Mouse (Mus musculus) C2C12 (cell line): ENCODE measurements around the gene Atg4a-ps. TPM values are rescaled to one million over a fixed set of nuclear protein-coding genes. Genes with fewer than 3 reads are reported as not detected.

Source experiments
- H3K27me3 ChIP-seq: one replicate; pipeline ENCODE4 v1.6.1; 2011; ENCODE audit not compliant: control insufficient read depth, insufficient read depth, insufficient read length
- H3K36me3 ChIP-seq: one replicate; pipeline ENCODE4 v1.6.1; 2011; ENCODE audit not compliant: control insufficient read depth, insufficient read depth
- H3K4me3 ChIP-seq: one replicate; pipeline ENCODE4 v1.5.1; 2011; ENCODE audit warnings: mild to moderate bottlenecking, control low read depth; ENCODE audit not compliant: poor library complexity, insufficient read depth, severe bottlenecking
- H3K79me2 ChIP-seq: one replicate; pipeline ENCODE4 v1.6.1; 2011; ENCODE audit not compliant: control insufficient read depth, insufficient read depth
- H3K79me3 ChIP-seq: one replicate; pipeline ENCODE4 v1.6.1; 2011; ENCODE audit warnings: low read depth, control low read depth
- H3ac ChIP-seq: one replicate; pipeline ENCODE3; 2011; ENCODE audit warnings: low read depth; ENCODE audit not compliant: control insufficient read depth, insufficient read length
- CEBPB ChIP-seq: IDR thresholded peaks from one replicate; pipeline ENCODE4 v1.6.1; 2011; ENCODE audit warnings: low read depth, mild to moderate bottlenecking, control low read depth, moderate library complexity
- CTCF ChIP-seq: IDR thresholded peaks from one replicate; pipeline ENCODE4 v1.5.1; 2011; ENCODE audit not compliant: control insufficient read depth, insufficient read depth, insufficient read length
- FOSL1 ChIP-seq: IDR thresholded peaks from one replicate; pipeline ENCODE4 v1.8.0; 2011; ENCODE audit warnings: mild to moderate bottlenecking, low read length; ENCODE audit not compliant: poor library complexity, insufficient read depth, severe bottlenecking
- MAX ChIP-seq: IDR thresholded peaks from one replicate; pipeline ENCODE4 v1.6.1; 2011; ENCODE audit warnings: mild to moderate bottlenecking, control low read depth
- MYOD1 ChIP-seq: IDR thresholded peaks from one replicate; pipeline ENCODE4 v1.6.1; 2011; ENCODE audit warnings: low read depth; ENCODE audit not compliant: control insufficient read depth, insufficient read length
- MYOG ChIP-seq: IDR thresholded peaks from one replicate; pipeline ENCODE4 v1.6.1; 2011; ENCODE audit not compliant: control insufficient read depth, insufficient read length; ENCODE audit errors: extremely low read depth
- USF1 ChIP-seq: IDR thresholded peaks from one replicate; pipeline ENCODE4 v1.6.1; 2011; ENCODE audit warnings: low read depth, mild to moderate bottlenecking, control low read depth, moderate library complexity
- polyA plus RNA-seq: library from polyadenylated mRNA; unstranded; fragments of >200 nt; fragmentation: generic; extraction: Trizol; gene quantifications from one replicate; pipeline ENCODE4 v1.2.1, GENCODE M21; 2012; ENCODE audit warnings: missing spikeins

The Atg4a-ps gene
- polyA plus RNA-seq, 1 experiment: 0.04 TPM

DNA sequence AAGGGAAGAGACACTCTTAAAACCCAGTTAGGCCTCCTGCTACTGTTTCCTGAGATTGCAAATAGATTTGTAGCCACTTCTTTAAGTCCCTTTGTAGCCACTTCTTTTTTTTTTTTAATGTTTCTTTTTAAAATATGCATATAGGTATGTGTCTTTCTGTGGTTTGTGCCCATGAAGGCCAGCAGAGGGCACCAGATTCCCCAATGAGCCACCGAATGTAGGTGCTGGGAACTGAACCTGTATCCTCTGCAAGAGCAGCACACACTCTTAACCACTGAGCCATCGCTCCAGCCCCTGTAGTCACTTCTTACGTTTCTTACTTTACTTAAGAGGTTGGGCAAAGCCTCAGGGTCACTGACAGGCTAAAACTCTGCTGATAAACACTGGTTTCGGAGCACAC is 19.4 kb downstream of the Atg4a-ps start:
- Histone ChIP-seq H3K27me3 (no peaks in the 10 kb centered on the region), H3K4me3 (no peak overlapping the region), H3ac (no peak overlapping the region), H3K79me3 (no peaks in the 10 kb centered on the region), H3K79me2 (no peaks in the 10 kb centered on the region), H3K36me3 (no peaks in the 10 kb centered on the region)
- no peak for TF ChIP-seq CEBPB
- TF ChIP-seq FOSL1: no peak
- no peak for TF ChIP-seq MAX
- no peak for TF ChIP-seq CTCF

DNA sequence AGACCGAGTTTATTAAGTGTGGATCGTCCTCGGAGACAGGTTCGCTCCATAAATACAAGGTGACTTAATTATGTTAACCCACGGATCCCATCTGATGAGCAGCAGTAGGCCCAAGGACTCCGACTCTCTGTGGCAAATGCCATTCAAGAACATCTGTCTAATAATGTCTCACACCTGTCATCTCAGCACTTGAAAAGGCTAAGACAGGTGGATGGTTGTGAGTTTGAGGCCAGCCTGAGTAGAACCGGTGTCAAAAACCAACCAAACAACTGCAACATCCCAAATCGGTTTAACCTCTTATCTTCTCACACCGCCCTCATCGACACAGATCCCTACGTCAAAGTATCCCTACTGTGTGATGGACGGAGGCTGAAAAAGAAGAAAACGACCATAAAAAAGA is 20.7 kb downstream of the Atg4a-ps start:
- Histone ChIP-seq H3K79me3 (no peaks in the 10 kb centered on the region), H3K79me2 (no peaks in the 10 kb centered on the region), H3K36me3 (no peaks in the 10 kb centered on the region), H3K27me3 (no peaks in the 10 kb centered on the region), H3ac (no peak overlapping the region), H3K4me3 (no peak overlapping the region)
- peak; percentile 10 for TF ChIP-seq MYOD1
- TF ChIP-seq CEBPB: no peak

DNA sequence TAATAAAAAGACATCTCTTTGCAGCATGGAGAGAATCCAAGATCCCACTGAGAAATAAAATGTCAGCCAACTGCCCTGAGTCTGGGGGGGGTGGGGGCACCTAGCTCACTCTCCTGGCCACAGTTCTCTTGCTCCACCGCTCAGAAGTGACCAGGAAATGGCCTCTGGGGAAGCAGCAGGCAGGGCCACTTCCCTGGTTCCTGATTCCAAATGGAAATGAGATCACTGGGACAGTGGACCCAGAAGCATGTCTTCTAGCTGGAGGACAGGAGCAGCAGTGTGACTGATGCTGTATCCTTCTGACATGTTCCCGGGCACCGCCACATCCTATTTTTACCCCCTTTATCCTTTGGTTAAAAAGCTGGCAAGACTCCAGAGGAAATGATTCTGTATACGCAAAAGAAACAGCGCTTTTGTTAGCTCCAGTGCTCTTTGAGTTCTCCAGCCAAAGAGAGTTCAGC is 21.2 kb downstream of the Atg4a-ps start:
- no peak for TF ChIP-seq MAX
- TF ChIP-seq CTCF: no peak
- TF ChIP-seq FOSL1: no peak
- Histone ChIP-seq H3K36me3 (no peaks in the 10 kb centered on the region), H3K79me2 (no peaks in the 10 kb centered on the region), H3K27me3 (no peaks in the 10 kb centered on the region), H3K79me3 (no peaks in the 10 kb centered on the region), H3ac (no peak overlapping the region), H3K4me3 (no peak overlapping the region)

DNA sequence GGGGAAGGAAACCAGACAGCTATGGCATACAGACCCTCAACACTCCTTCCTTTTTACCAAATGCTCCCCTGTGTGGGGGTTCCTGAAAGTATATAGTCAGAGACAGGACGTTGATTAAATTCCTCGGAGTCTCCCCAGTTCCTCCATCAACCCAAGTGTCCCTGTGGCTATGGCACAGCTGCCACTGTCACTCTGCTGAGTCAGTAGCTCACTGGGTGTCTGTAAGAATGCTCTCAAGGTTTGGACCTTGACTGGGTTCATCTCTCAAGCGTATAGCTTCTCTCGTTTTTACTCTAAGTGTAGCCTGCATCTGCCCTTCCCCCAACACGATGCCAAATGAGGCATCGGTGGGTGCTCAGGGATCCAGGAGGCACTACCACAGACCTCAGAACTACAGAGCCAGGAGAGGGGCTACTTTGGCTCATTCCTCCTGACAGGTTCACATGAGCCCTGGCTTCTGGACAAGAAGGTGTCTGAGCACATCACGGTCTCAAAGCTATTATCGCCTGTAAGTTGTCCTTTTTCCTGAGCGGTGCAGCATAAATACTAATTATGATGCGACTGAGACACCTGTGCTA is 21.9 kb downstream of the Atg4a-ps start:
- H3K27me3 ChIP-seq: no peaks in the 10 kb centered on the region
- H3K36me3 ChIP-seq: no peaks in the 10 kb centered on the region
- H3ac ChIP-seq: no peak overlapping the region
- H3K79me3 ChIP-seq: no peaks in the 10 kb centered on the region
- no peak overlapping the region for H3K4me3 ChIP-seq
- TF ChIP-seq CEBPB: no peak
- TF ChIP-seq USF1: no peak
- TF ChIP-seq MYOG: no peak
- no peak for TF ChIP-seq FOSL1
- no peak for TF ChIP-seq MAX
- peak; percentile 82 for TF ChIP-seq MYOD1
- no peaks in the 10 kb centered on the region for H3K79me2 ChIP-seq

DNA sequence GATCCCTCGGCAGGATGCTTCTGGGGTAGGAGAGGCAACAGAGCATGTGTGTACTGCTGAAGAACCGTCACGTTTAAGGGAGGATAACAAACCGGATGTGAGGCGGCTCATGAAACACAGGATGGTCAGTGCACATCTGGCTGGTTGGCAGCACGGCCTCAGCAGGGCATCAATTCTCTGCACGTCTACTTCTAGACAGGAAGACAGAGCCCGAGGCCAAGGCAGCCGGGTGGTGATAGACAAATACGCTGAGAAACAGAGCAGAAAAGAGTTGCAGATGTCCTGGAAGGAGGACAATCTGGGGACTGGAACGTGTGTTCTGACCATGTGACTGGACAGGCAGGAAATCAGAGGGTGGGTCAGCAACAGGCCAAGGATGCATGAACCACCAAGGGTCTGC is 25.8 kb downstream of the Atg4a-ps start:
- Histone ChIP-seq H3K36me3 (no peaks in the 10 kb centered on the region), H3K79me2 (no peaks in the 10 kb centered on the region), H3K79me3 (no peaks in the 10 kb centered on the region), H3K4me3 (no peak overlapping the region), H3ac (no peak overlapping the region), H3K27me3 (no peaks in the 10 kb centered on the region)
- no peak for TF ChIP-seq CEBPB
- no peak for TF ChIP-seq MAX
- TF ChIP-seq MYOD1: no peak
- TF ChIP-seq MYOG: no peak
- no peak for TF ChIP-seq CTCF
- no peak for TF ChIP-seq USF1
- no peak for TF ChIP-seq FOSL1

DNA sequence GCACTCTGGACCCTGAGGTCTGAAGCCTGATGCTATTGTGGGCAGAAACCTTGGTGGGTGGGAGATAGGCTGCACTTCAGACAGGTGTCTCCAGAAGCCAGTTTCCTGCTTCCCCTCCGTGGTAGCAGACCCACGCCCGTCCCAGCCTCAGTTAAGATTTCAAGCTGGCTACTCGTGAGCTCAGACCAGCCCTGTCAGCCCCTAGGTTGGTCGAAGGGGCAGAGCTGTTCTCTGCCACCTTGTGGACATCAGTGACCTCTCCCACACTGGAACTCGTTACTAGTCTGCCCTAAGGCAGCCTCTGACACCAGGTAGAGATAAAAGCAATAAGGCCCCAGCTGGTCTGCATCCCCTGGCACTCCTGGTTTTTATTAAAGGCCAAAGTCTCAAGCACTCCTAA is 28.9 kb downstream of the Atg4a-ps start:
- no peak overlapping the region for H3K4me3 ChIP-seq
- TF ChIP-seq MYOG (no peak), MYOD1 (no peak), USF1 (no peak), FOSL1 (no peak), CTCF (no peak), CEBPB (no peak), MAX (no peak)
- H3K79me2 ChIP-seq: no peaks in the 10 kb centered on the region
- H3ac ChIP-seq: no peak overlapping the region
- no peaks in the 10 kb centered on the region for H3K79me3 ChIP-seq
- no peaks in the 10 kb centered on the region for H3K36me3 ChIP-seq
- no peaks in the 10 kb centered on the region for H3K27me3 ChIP-seq
